ENCODE assay signal across 9 mouse cellular contexts in genomic region chr2:148443249-148443958, GRCm38 (mm10). TPM values are rescaled to one million over a fixed set of nuclear protein-coding genes. Genes with fewer than 3 reads are reported as not detected.
DNase-seq lines count a peak whose midpoint lies in the region; ATAC-seq and TF ChIP-seq lines count a peak whose summit lies in the region.
"Had no signal": no experiment of that assay in that cellular context is flagged by ENCODE, and none has a peak within 500 bp of the region (broad histone marks: within the 10 kb centered on the region; RNA-seq: fewer than 3 reads in every experiment).

TSS of gene Cd93 (minus strand) at chr2:148443563.

- ATAC-seq in liver, embryonic 14.5 days (ENCODE audit: insufficient read depth): peak; percentile 62

- H3K9me3 ChIP-seq in liver, embryonic 14.5 days (ENCODE audit: control insufficient read depth, low read length): no peaks in the 10 kb centered on the region

- H3K9ac ChIP-seq in liver, embryonic 14.5 days (replicated peaks): no peak within 1 kb of the TSS

- DNase-seq in left cerebral cortex, postnatal 4 days: no peak
- DNase-seq in left cerebral cortex, adult 8-10 months (ENCODE audit: low spot score in 2 of 2): no peak
- DNase-seq in gastrocnemius, postnatal 25 days: peak; percentile 35
- peak; percentile 3 for DNase-seq in induced T-regulatory cell, adult 2 months (ENCODE audit: low read depth)
- DNase-seq in liver, embryonic 14.5 days (ENCODE audit: low read depth in 3 of 3, low spot score in 3 of 3): peak in 2 of 3 experiments; percentile 2 to 6
- DNase-seq in neural tube, embryonic 10.5 days (ENCODE audit: extremely low spot score, low spot score): peak; percentile 15
- DNase-seq in cerebellum, adult 18-20 months: no peak
- no peak for DNase-seq in right cerebral cortex, postnatal 10 days (ENCODE audit: low spot score in 2 of 2)

- peak within 1 kb of the TSS; percentile 16 to 19; a peak in 2 of 4 replicates for H3K4me3 ChIP-seq in liver, embryonic 14.5 days (ENCODE audit: insufficient read depth in 1 of 2, low read depth in 2 of 2, low read length in 2 of 2)

- H3K27me3 ChIP-seq in liver, embryonic 14.5 days (ENCODE audit: control insufficient read depth, insufficient read depth, low read length): no peaks in the 10 kb centered on the region

- H3K4me2 ChIP-seq in liver, embryonic 14.5 days (ENCODE audit: low read depth): peak within 1 kb of the TSS; percentile 23; the same call in 1 of the 2 replicates

- intact Hi-C loops in left cerebral cortex, postnatal 4 days (cut with DNase I): no loop called here

- H3K36me3 ChIP-seq in liver, embryonic 14.5 days (replicated peaks; ENCODE audit: control insufficient read depth, insufficient read depth, low read depth): no peaks in the 10 kb centered on the region

- 0 out of 4 replicates have a peak, but pooled peaks cover 0 to 5% of the 10 kb centered on the region in 2 experiments for H3K4me1 ChIP-seq in liver, embryonic 14.5 days (replicated peaks; ENCODE audit: control insufficient read depth in 2 of 2, insufficient read depth in 2 of 2, low read length in 1 of 2)

- TF ChIP-seq EP300 in liver, embryonic 14.5 days (IDR thresholded peaks at IDR 0.05; ENCODE audit: low read depth): no peak

- 7% methylated on average over 13 of the region's 13 CpGs for WGBS in liver, embryonic 14.5 days (ENCODE audit: insufficient replicate concordance)

- H3K27ac ChIP-seq in liver, embryonic 14.5 days: no peak within 1 kb of the TSS

- no peak for TF ChIP-seq CTCF in liver, embryonic 14.5 days (IDR thresholded peaks at IDR 0.05; ENCODE audit: low read depth)

RNA-seq across cellular contexts. Expression of gene Cd93, which starts in this region (rescaled TPM):
- total RNA-seq in left cerebral cortex, postnatal 4 days (2021): 10 to 100 TPM; 24.7 to 26.9 TPM
- total RNA-seq in left cerebral cortex, adult 8-10 months (2022): 1 to 10 TPM; 3.2 to 4.4 (median 3.3) TPM
- 10 to 100 TPM; 19.4 to 23.0 TPM for total RNA-seq in gastrocnemius, postnatal 25 days (2021)
- polyA plus RNA-seq in liver, embryonic 14.5 days (2012; rRNA removed): 1.4 and 1.5 TPM in 2 replicates
- polyA plus RNA-seq in liver, embryonic 14.5 days (2014; fragmentation: Nextera tagmentation; extraction: Ambion mirVana): 1.8 and 2.2 TPM in 2 replicates
- total RNA-seq: MEL had no signal

Comparison
In these comparisons a context has a peak if more than half of its experiments do, and no peak if none do; other contexts are left out.
1. DNase-seq: peak in gastrocnemius, postnatal 25 days (single experiment), induced T-regulatory cell, adult 2 months (single experiment), liver, embryonic 14.5 days (2 of 3) and neural tube, embryonic 10.5 days (single experiment); none in left cerebral cortex, postnatal 4 days (single experiment), left cerebral cortex, adult 8-10 months (0 of 2), cerebellum, adult 18-20 months (0 of 2) and right cerebral cortex, postnatal 10 days (0 of 2).